Mouse (Mus musculus) heart, embryonic 11.5 days (tissue): ENCODE measurements around the gene 1600002K03Rik. TPM values are rescaled to one million over a fixed set of nuclear protein-coding genes. Genes with fewer than 3 reads are reported as not detected.
A peak's percentile ranks its signal among the peaks of the same experiment; 100 is the strongest.

Experiments
- ATAC-seq: fragments of 200-750 bp; cut with Nextera tagmentation; replicated peaks from 2 replicates; pipeline ENCODE4 v1.8.0; 2017; ENCODE audit warnings: moderate library complexity; ENCODE audit not compliant: insufficient number of reproducible peaks, low FRiP score, low TSS enrichment
- H3K27ac ChIP-seq: fragments of 300-500 bp; sonication (generic); 2 replicates; pipeline ENCODE4 v1.5.1; 2014; ENCODE audit warnings: mild to moderate bottlenecking, low read depth, low read length
- H3K27me3 ChIP-seq: fragments of 300-500 bp; sonication (generic); 2 replicates; pipeline ENCODE4 v1.6.1; 2014; ENCODE audit warnings: mild to moderate bottlenecking, low read length, mixed read lengths; ENCODE audit not compliant: control insufficient read depth, insufficient read depth
- H3K36me3 ChIP-seq: fragments of 300-500 bp; sonication (generic); 2 replicates; pipeline ENCODE4 v1.6.1; 2014; ENCODE audit warnings: mild to moderate bottlenecking, low read length, moderate library complexity, mixed read lengths; ENCODE audit not compliant: control insufficient read depth, insufficient read depth
- H3K4me1 ChIP-seq: fragments of 300-500 bp; sonication (generic); 2 replicates; pipeline ENCODE4 v1.6.1; 2014; ENCODE audit warnings: low read length; ENCODE audit not compliant: control insufficient read depth, insufficient read depth
- H3K4me2 ChIP-seq: fragments of 300-500 bp; sonication (generic); 2 replicates; pipeline ENCODE4 v1.6.1; 2014; ENCODE audit warnings: mild to moderate bottlenecking, moderate library complexity
- H3K4me3 ChIP-seq: fragments of 300-500 bp; sonication (generic); 2 replicates; pipeline ENCODE4 v1.5.1; 2014; ENCODE audit warnings: low read depth, low read length
- H3K9ac ChIP-seq: fragments of 300-500 bp; sonication (generic); 2 replicates; pipeline ENCODE4 v1.6.1; 2014; ENCODE audit warnings: mild to moderate bottlenecking, low read depth, low read length, moderate library complexity
- H3K9me3 ChIP-seq: fragments of 300-500 bp; sonication (generic); replicated peaks from 2 replicates; pipeline ENCODE4 v1.6.1; 2016; ENCODE audit warnings: low read length; ENCODE audit not compliant: control insufficient read depth
- WGBS: fragments of 180-500 bp; shearing (Covaris S2); extraction: QIAGEN DNeasy Blood & Tissue Kit; methylation state at CpG from one replicate; pipeline ENCODE4 v1.1.7; 2014; ENCODE audit not compliant: insufficient replicate concordance; 5-methylcytosine and 5-hydroxymethylcytosine counted together
- polyA plus RNA-seq: library from polyadenylated mRNA; unstranded; fragments of >200 nt; fragmentation: Nextera tagmentation; extraction: Ambion mirVana; gene quantifications from 2 replicates; pipeline ENCODE4 v1.2.1, GENCODE M21; 2014

Gene 1600002K03Rik
- polyA plus RNA-seq, 1 experiment from 2014 or later, result 12.4 TPM

DNA sequence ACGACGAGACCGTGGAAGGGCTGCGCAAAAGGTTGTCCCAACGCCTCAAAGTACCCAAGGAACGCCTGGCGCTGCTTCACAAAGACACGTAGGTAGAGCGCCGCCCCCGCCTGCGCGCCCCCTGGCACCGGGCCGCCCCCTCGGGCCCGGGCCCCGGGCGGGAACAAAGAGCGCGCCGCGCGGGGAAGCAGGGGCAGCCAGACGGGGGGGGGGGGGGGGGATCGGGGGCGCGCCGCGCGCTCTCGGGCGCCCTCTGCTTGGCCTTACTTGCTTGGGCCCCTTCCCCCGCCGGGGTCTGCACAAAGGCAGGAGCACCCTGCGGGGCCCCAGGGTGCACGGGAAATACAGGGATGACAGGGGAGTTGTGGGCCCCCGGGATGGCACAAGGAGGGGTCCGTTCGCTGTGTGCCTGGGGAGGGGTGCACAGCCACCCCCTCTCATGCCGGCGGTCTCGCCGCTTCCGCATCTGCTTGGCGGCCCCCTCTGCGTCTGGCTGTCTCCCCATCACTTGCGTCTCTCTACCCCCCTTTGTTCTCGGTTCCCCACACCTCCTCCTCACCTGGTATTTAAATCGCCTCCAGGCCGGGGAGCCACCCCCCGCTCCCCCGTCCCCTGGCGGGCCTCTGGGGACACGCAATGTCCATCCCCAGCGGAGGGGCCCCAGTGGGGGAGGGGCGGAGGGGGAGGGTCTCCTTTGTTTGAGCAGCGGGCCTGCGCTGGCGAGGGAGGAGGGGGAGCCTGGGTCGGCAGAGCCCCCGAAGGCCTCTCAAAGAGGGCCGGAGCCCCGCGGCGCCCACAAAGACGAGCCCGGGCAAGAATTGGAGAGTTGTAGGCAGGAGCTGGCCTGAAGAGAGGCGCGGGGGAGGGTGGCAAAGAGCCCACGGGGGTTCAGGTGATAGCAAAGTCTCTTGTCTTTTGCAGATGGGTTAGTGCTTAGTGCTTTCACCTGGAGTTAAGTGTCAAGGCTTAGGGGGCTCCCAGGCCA lies 22.2 kb upstream of the 1600002K03Rik start:
- peak overlapping the region; percentile 99 for H3K27ac ChIP-seq
- WGBS, result under 1% methylated on average over 47 of the region's 71 CpGs
- H3K4me3 ChIP-seq, result peak overlapping the region; percentile 96
- H3K9ac ChIP-seq, result peak overlapping the region; percentile 99
- H3K4me1 ChIP-seq, result peaks cover 58% of the 10 kb centered on the region
- peak overlapping the region; percentile 92 for H3K4me2 ChIP-seq
- H3K36me3 ChIP-seq, result peaks cover 40% of the 10 kb centered on the region
- H3K9me3 ChIP-seq, result no peaks in the 10 kb centered on the region
- ATAC-seq, result no peak
- H3K27me3 ChIP-seq, result no peaks in the 10 kb centered on the region

DNA sequence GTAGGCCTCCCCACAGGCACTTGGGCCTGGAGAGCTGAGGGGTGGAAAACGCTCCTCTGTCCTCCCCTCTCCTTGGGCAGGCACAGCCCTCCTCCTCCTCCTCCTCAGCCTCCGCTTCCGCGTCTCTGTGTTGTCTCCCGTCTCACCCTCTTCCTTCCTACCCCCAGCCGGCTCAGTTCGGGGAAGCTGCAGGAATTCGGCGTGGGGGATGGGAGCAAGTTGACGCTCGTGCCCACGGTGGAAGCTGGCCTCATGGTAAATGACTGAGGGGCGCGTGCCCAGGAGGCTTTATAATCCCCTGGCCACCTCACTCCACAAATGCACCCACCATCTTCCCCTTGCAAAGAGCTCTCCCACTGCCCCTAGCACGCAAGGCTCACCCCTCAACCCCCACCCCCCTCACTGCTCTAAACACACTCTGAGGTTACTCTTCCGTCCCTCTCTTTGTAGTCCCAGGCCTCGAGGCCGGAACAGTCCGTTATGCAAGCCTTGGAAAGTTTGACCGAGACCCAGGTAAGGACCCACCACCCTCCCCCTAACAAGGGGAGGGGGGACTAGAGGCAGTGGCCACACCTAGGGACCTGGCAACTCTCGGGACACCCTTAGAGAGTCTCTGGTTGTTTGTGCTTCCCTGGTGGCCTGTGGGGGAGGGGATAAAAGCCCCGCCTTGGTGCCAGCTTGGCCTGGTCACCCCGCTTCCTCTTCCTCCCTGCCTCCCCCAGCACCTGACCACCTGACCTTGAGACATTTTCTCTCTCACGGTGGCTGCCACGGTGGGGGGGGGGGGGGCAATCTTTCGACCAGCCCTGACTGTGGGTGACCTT lies 21.3 kb upstream of the 1600002K03Rik start:
- peaks cover 42% of the 10 kb centered on the region for H3K36me3 ChIP-seq
- H3K4me3 ChIP-seq, result peak overlapping the region; percentile 96
- peak overlapping the region; percentile 99 for H3K27ac ChIP-seq
- WGBS, result 2% methylated on average over 23 of the region's 26 CpGs
- H3K4me2 ChIP-seq, result peak overlapping the region; percentile 92
- ATAC-seq, result no peak
- H3K4me1 ChIP-seq, result peaks cover 56% of the 10 kb centered on the region
- no peaks in the 10 kb centered on the region for H3K9me3 ChIP-seq
- no peaks in the 10 kb centered on the region for H3K27me3 ChIP-seq
- peak overlapping the region; percentile 99 for H3K9ac ChIP-seq

DNA sequence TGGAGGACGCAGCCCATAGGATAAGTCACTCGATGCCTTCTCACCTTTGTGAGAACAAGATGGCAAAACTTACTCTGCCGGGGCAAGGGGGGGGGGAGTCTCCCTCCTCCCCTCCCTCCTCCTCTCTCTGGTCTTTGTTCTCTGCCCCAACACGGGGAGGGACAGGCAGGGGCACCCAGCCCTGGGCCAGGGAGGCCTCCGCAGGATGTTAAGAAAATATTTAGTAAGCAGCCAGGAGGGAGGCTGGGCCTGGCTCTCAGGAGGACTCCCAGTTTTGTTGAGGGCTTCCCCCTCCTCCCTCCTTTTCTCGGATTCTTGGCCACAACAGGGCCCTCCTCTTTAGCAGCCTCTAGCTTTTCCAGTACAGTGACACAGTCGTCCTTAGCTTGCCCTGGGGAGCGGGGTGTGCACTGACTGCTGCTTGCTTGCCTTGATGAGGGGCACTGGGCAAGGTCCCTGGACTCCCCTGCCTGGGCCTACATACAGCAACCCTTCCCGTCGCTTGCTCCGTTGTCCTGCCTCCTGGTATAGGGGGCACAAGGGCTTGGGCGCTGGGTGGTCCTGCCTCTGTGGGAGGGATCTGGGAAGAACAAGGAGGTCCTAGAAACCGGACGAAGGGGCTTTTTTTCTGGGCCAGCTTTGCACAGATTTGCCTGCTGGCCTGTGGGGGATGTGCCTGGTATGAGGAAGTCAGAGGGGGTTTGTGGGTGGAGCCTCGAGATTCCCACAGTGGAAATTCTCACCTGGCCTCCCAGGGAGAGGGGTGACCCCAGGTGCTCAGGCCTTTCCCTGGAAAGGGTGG lies 20.5 kb upstream of the 1600002K03Rik start:
- H3K9ac ChIP-seq, result peak overlapping the region; percentile 99
- H3K4me3 ChIP-seq, result peak overlapping the region; percentile 96
- 14% methylated on average over 15 of the region's 15 CpGs for WGBS
- no peaks in the 10 kb centered on the region for H3K9me3 ChIP-seq
- H3K36me3 ChIP-seq, result peaks cover 49% of the 10 kb centered on the region
- H3K27ac ChIP-seq, result peak overlapping the region; percentile 99
- no peak for ATAC-seq
- H3K27me3 ChIP-seq, result no peaks in the 10 kb centered on the region
- H3K4me1 ChIP-seq, result peaks cover 56% of the 10 kb centered on the region
- H3K4me2 ChIP-seq, result peak overlapping the region; percentile 92

DNA sequence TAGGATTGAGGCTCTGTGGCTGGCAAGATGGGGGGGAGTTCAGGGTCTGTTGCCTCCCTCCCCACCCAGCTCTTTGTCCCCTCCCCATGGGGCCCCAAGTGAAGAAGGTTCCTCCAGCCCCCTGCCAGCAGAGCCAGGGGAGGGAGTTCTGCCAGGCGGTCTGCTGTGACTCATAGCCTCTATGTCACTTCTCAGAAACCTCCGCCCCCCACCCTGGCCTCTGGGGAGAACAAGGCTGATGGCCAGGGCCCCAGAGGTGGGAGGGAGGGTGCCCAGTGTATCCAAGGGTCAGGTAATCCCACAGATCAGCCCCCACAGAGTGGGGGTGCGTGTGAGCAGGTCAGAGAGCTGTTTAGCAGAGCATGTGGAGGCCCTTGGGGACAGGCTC lies 19.9 kb upstream of the 1600002K03Rik start:
- peak overlapping the region; percentile 92 for H3K4me2 ChIP-seq
- no peaks in the 10 kb centered on the region for H3K27me3 ChIP-seq
- H3K4me3 ChIP-seq, result peak overlapping the region; percentile 96
- H3K36me3 ChIP-seq, result peaks cover 49% of the 10 kb centered on the region
- H3K27ac ChIP-seq, result peak overlapping the region; percentile 99
- 31% methylated on average over 3 of the region's 3 CpGs for WGBS
- no peak for ATAC-seq
- H3K9ac ChIP-seq, result peak overlapping the region; percentile 99
- peaks cover 56% of the 10 kb centered on the region for H3K4me1 ChIP-seq
- no peaks in the 10 kb centered on the region for H3K9me3 ChIP-seq

DNA sequence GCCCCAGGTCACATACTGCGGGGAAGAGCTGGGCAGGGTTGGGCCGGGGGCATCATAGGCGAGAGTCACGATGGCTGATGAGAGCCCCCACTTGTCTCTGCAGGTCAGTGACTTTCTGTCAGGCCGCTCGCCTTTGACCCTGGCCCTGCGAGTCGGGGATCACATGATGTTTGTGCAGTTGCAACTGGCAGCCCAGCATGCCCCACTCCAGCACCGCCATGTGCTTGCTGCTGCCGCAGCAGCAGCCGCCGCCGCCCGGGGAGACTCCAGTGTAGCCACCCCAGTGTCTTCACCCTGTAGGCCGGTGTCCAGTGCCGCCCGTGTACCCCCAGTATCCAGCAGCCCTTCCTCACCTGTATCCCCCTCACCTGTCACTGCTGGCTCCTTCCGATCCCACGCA lies 19.0 kb upstream of the 1600002K03Rik start:
- H3K9ac ChIP-seq, result 0 out of 2 replicates have a peak overlapping the region, but pooled peaks have one; percentile 43
- H3K27me3 ChIP-seq, result no peaks in the 10 kb centered on the region
- peaks cover 64% of the 10 kb centered on the region for H3K4me1 ChIP-seq
- peak overlapping the region; percentile 99; the same call in 1 of the 2 replicates for H3K27ac ChIP-seq
- no peaks in the 10 kb centered on the region for H3K9me3 ChIP-seq
- peak overlapping the region; percentile 96 for H3K4me3 ChIP-seq
- peak overlapping the region; percentile 92 for H3K4me2 ChIP-seq
- H3K36me3 ChIP-seq, result peaks cover 49% of the 10 kb centered on the region
- ATAC-seq, result no peak
- 84% methylated on average over 19 of the region's 19 CpGs for WGBS

DNA sequence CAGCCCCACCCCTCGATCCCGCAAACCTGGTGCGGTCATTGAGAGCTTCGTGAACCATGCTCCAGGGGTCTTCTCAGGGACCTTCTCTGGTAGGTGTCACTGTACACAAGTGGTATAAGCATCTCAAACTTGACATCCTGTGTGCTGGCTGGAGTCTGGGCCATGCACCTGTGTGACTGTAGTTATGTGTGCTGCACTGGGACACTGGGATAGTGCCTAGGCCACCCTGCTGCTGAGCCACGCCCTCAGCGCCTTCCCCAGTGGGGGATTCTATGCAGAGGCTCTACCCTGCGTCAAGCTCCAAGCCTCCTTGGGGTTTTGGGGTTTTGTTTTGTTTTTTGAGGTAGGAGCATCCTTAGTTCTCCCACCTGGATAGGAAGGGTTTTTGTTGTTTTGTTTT lies 18.4 kb upstream of the 1600002K03Rik start:
- Histone ChIP-seq H3K9ac (0 out of 2 replicates have a peak overlapping the region, but pooled peaks have one; percentile 29), H3K4me1 (peaks cover 71% of the 10 kb centered on the region), H3K9me3 (no peaks in the 10 kb centered on the region), H3K27me3 (no peaks in the 10 kb centered on the region), H3K4me3 (no peak overlapping the region), H3K4me2 (no peak overlapping the region; the same call in 1 of the 2 replicates), H3K36me3 (peaks cover 49% of the 10 kb centered on the region), H3K27ac (no peak overlapping the region)
- WGBS, result 85% methylated on average over 7 of the region's 7 CpGs
- no peak for ATAC-seq

DNA sequence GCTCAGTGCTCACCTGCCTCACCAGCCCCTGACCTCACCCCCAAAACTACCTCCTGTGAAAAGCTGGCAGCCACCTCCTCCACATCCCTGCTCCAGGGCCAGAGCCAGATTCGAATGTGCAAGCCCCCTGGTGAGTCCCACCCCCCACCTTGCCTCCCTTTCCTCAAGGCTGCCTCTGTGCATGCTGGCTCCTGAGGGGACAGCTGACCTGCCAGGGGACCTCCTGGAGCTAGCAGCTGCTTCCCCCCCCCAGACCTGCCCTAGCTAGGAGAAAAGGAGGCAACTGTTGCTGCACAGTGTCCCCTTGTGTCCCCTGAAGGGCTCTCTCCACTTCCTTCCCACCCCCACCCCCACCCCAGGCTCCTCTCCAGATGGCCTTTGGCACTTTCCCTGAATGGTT lies 17.5 kb upstream of the 1600002K03Rik start:
- 0 out of 2 replicates have a peak overlapping the region, but pooled peaks have one; percentile 2 for H3K4me3 ChIP-seq
- H3K9ac ChIP-seq, result 0 out of 2 replicates have a peak overlapping the region, but pooled peaks have one; percentile 12
- H3K4me2 ChIP-seq, result no peak overlapping the region
- H3K27ac ChIP-seq, result 0 out of 2 replicates have a peak overlapping the region, but pooled peaks have one; percentile 47
- H3K4me1 ChIP-seq, result peaks cover 75% of the 10 kb centered on the region
- no peaks in the 10 kb centered on the region for H3K27me3 ChIP-seq
- H3K36me3 ChIP-seq, result peaks cover 49% of the 10 kb centered on the region
- no peak for ATAC-seq
- WGBS, result 53% methylated on average over 1 of the region's 1 CpGs
- H3K9me3 ChIP-seq, result no peaks in the 10 kb centered on the region
